Mouse (Mus musculus) c-Kit-positive CD71-positive TER-119-positive erythroid progenitor cells, embryonic 14.5 days (primary cell): Measurements from ENCODE around the gene Hsd17b14.

Source experiments
- DNase-seq: peaks from one replicate; pipeline ENCODE4 v3.0.0-alpha.2; 2013; ENCODE audit warnings: low spot score

Gene Hsd17b14

GRCm38 (mm10) chr7:45598960-45599879 is 44.5 kb downstream of the Hsd17b14 start:
- DNase-seq: no peak

DNA sequence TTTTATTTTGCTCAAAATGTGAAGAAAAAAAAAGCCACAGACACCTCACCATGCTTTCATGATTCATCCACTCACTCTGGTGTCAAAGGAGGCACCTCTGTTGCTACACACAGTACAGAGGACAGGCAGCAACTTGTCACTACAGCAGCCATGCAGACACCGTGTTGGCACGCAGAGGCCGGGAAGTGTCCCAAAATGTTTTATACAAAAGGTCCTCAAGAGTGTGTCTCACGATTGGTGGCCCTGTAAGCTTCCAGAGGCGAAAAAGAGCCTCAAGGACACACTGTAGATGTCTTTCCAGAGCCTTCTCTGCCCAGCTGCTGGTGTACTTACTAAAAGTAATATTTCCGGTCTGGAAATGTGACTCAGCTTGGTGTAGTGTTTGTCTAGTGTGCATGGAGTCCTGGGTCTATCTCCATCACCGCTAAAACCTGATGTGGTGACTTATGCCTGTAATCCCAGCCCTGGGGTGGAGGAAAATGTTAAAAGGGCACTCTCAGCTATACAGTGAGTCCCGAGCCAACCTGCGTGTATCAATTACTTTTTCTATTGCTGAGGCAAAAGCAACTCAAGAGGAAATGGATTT is 51.1 kb downstream of the Hsd17b14 start:
- no peak for DNase-seq

DNA sequence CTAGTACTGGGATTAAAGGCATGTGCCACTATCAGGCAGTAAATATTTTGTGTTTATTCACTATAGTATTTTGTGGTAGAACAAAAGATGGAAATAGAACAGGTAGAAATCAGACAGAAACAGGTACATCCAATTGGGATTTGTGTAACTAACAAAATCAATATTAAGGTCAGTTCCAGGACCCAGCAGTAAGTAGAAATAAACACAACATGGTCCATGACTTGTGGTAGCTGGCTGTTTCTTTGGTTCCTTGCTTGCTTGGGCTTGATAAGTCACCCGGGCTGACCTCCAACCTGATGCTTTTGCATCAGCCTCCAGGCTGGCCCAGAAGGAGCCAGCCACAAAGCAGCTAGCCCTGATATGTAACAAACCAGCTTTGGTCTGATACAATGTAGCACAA is 54.8 kb downstream of the Hsd17b14 start:
- no peak for DNase-seq

GRCm38 (mm10) chr7:45616277-45616676 is 61.6 kb downstream of the Hsd17b14 start:
- DNase-seq: no peak

DNA sequence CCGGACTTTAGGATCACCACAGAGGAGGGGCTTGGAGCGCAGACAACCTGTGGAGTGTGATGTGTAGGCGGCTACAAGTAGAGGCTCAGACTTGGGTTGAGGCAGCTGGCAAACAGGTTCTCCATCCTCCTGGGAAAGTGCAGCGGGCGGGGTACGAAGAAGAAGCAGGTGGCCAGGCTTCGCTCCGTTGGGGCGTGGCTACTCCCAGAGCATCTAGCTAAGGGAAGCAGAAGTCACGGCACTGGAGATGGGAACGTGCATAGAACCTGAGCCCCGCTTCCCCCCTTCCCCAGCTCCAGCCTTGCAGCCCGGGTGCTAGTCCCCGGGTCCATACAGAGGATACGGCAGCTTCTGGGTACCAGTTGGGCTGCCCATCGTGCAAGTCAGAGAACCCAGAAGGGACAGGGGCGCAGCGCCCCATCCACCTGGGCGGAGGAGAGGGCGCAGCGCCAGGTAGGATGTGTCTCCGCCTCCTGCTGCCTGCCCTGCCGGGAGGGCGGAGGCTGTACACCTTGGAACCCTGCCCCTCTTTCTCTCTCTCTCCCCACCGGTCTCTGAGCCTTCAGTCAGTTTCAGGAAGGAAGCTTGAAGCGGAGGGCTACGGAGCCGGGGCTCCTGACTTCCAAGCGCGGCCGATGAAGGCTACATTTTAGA is 62.5 kb downstream of the Hsd17b14 start, which contains the start of gene Fut1:
Gene Fut1, plus strand, starts transcription at position 248 of the 654 bp plus-strand sequence.
- DNase-seq: no peak
